Mouse (Mus musculus) midbrain, embryonic 14.5 days (tissue): ENCODE measurements around the gene Slc27a5. TPM values are rescaled to one million over a fixed set of nuclear protein-coding genes. Genes with fewer than 3 reads are reported as not detected.
A peak's percentile ranks its signal among the peaks of the same experiment; 100 is the strongest.

Experiments used
- ATAC-seq: fragments of 200-750 bp; cut with Nextera tagmentation; 2 replicates; pipeline ENCODE4 v1.8.0; 2017; ENCODE audit warnings: moderate number of reproducible peaks, moderate library complexity; ENCODE audit not compliant: low FRiP score, low TSS enrichment
- DNase-seq: peaks from one replicate; pipeline ENCODE4 v3.0.0-alpha.2; 2015
- H3K27ac ChIP-seq: fragments of 300-500 bp; sonication (generic); replicated peaks from 2 replicates; pipeline ENCODE4 v1.5.1; 2014; ENCODE audit warnings: mild to moderate bottlenecking, low read depth, low read length, moderate library complexity
- H3K27me3 ChIP-seq: fragments of 300-500 bp; sonication (generic); 2 replicates; pipeline ENCODE4 v1.6.1; 2014; ENCODE audit warnings: low read length, control low read depth, mixed read lengths; ENCODE audit not compliant: control insufficient read depth, insufficient read depth
- H3K36me3 ChIP-seq: fragments of 300-500 bp; sonication (generic); 2 replicates; pipeline ENCODE4 v1.6.1; 2014; ENCODE audit warnings: low read length, control low read depth; ENCODE audit not compliant: control insufficient read depth, insufficient read depth
- H3K4me1 ChIP-seq: fragments of 300-500 bp; sonication (generic); 2 replicates; pipeline ENCODE4 v1.6.1; 2014; ENCODE audit warnings: mild to moderate bottlenecking, antibody characterized with exemption, low read length, control low read depth; ENCODE audit not compliant: control insufficient read depth, insufficient read depth
- H3K4me2 ChIP-seq: fragments of 300-500 bp; sonication (generic); 2 replicates; pipeline ENCODE4 v1.6.1; 2014; ENCODE audit warnings: mild to moderate bottlenecking, low read length, moderate library complexity
- H3K4me3 ChIP-seq: fragments of 300-500 bp; sonication (generic); replicated peaks from 2 replicates; pipeline ENCODE4 v1.5.1; 2014; ENCODE audit warnings: low read depth, low read length
- H3K9ac ChIP-seq: fragments of 300-500 bp; sonication (generic); replicated peaks from 2 replicates; pipeline ENCODE4 v1.6.1; 2014; ENCODE audit warnings: mild to moderate bottlenecking, low read length, moderate library complexity
- H3K9me3 ChIP-seq: fragments of 300-500 bp; sonication (generic); 2 replicates; pipeline ENCODE4 v1.6.1; 2016; ENCODE audit warnings: low read length, control low read depth, mixed read lengths; ENCODE audit not compliant: control insufficient read depth
- WGBS: fragments of 180-500 bp; shearing (Covaris S2); extraction: QIAGEN DNeasy Blood & Tissue Kit; methylation state at CpG from one replicate; pipeline ENCODE4 v1.1.7; 2014; 5-methylcytosine and 5-hydroxymethylcytosine counted together
- polyA plus RNA-seq: library from polyadenylated mRNA; unstranded; fragments of >200 nt; fragmentation: Nextera tagmentation; extraction: Ambion mirVana; gene quantifications from 2 replicates; pipeline ENCODE4 v1.2.1, GENCODE M21; 2014

The Slc27a5 gene
- polyA plus RNA-seq, 1 experiment from 2014 or later, result 0.24 TPM

DNA sequence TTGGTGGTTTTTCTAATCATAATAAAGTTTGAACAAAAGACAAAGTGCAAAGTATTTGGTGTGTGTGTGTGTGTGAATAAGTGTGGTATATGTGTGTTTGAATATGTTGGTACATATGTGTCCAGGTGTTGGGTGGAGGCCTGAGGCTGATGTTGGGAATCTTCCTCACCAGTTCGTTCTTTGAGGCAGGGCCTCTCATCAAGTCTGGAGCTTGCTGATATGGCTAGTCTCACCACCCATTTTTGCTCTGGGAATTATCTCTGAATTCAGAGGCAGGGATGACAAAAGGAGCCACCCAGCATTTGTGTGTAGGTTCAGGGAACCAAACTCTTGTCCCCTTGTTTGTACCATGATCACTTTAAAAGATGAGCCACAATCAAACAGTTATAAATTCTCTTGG lies 12.3 kb downstream of the Slc27a5 start:
- no peak overlapping the region for H3K9ac ChIP-seq
- no peaks in the 10 kb centered on the region for H3K9me3 ChIP-seq
- DNase-seq (no peak), ATAC-seq (no peak)
- H3K4me2 ChIP-seq, result no peak overlapping the region
- H3K27me3 ChIP-seq, result no peaks in the 10 kb centered on the region
- 95% methylated on average over 1 of the region's 1 CpGs for WGBS
- no peaks in the 10 kb centered on the region for H3K4me1 ChIP-seq
- H3K4me3 ChIP-seq, result no peak overlapping the region
- peaks cover 8% of the 10 kb centered on the region; the same call in 1 of the 2 replicates for H3K36me3 ChIP-seq
- H3K27ac ChIP-seq, result no peak overlapping the region

DNA sequence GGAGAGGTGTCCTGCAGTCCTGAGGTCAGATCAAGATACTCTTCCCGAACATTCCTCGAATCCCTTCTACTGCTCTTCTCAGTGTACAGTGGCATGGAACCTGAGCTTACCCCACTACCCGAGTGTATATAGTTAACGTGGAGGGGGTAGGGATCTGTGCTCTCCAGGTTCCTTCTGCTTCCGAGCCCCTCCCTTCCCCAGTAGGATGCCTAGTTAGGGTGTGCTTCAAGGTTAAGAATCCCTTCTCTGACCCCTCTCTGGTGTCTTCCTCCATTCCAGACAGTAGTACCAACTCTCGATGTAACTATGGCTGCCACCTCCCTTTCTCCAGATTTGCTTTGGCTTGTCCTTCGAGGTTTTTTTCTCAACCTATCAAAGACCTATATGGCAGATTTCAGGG lies 17.7 kb downstream of the Slc27a5 start:
- H3K4me2 ChIP-seq, result no peak overlapping the region
- 95% methylated on average over 7 of the region's 7 CpGs for WGBS
- H3K4me3 ChIP-seq, result no peak overlapping the region
- no peaks in the 10 kb centered on the region for H3K27me3 ChIP-seq
- peaks cover 11% of the 10 kb centered on the region for H3K4me1 ChIP-seq
- DNase-seq (no peak), ATAC-seq (no peak)
- no peak overlapping the region for H3K9ac ChIP-seq
- H3K27ac ChIP-seq, result no peak overlapping the region
- no peaks in the 10 kb centered on the region for H3K9me3 ChIP-seq
- H3K36me3 ChIP-seq, result peaks cover 8% of the 10 kb centered on the region; the same call in 1 of the 2 replicates

DNA sequence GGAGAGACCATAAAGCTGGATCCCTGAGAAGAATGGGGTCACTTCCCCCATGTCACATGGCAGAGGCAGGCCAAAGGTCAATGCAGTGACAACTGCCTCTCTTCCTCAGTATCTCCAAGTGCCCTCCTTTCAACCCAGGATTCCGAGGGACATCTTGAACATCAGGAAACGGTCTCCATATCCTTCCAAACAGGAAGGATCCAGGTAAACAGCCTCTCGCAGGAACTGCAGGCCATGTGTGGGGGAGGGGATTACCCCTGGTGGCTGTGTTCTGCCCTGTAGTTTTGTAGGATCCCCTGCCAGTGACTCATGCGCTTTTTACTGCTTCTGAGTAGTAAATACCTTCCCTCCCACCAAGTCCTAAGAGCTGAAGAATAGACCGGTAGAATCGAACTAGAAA lies 18.2 kb downstream of the Slc27a5 start:
- H3K4me3 ChIP-seq, result no peak overlapping the region
- H3K4me2 ChIP-seq, result no peak overlapping the region
- no peaks in the 10 kb centered on the region for H3K9me3 ChIP-seq
- H3K27ac ChIP-seq, result no peak overlapping the region
- DNase-seq, result no peak
- no peak for ATAC-seq
- peaks cover 8% of the 10 kb centered on the region; the same call in 1 of the 2 replicates for H3K36me3 ChIP-seq
- H3K4me1 ChIP-seq, result peaks cover 11% of the 10 kb centered on the region
- no peak overlapping the region for H3K9ac ChIP-seq
- 86% methylated on average over 6 of the region's 6 CpGs for WGBS
- no peaks in the 10 kb centered on the region for H3K27me3 ChIP-seq

DNA sequence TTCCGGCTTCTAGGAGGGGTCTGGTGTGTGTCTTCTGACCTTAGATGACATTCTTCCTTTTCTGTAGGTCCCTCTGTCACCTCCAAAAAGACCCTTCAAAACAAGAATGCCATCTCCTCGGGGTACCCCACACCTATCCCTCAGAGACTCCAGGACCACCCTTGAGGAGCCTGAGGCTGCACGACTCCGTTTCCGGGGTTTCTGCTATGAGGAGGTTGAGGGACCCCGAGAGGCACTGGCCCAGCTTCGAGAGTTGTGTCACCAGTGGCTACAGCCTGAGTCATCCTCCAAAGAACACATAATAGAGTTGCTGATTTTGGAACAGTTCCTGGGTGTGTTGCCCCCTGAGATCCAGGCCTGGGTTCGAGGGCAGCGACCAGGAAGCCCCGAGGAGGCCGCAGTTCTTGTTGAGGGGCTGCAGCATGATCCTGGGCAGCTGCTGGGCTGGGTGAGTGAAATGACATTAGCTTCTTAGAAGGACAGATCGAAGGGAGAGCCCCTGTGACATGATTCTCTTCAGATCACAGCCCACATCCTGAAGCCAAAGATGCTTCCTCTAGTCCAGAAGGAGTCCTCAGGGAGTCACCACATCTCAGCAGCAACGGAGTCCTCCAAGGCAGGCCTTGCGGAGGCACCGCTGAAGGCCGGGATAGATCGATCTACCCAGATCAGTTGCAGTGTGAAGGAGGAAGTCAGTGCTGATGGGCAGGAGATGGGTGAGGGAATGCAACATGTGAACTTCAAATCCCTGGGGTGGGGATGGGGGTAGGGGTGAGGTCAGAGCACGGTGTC lies 18.9 kb downstream of the Slc27a5 start:
- Histone ChIP-seq H3K36me3 (peaks cover 8% of the 10 kb centered on the region; the same call in 1 of the 2 replicates), H3K4me2 (peak overlapping the region; percentile 76), H3K27me3 (no peaks in the 10 kb centered on the region), H3K4me1 (peaks cover 11% of the 10 kb centered on the region), H3K4me3 (peak overlapping the region; percentile 63; the same call in 1 of the 2 replicates), H3K27ac (0 out of 2 replicates have a peak overlapping the region, but pooled peaks have one; percentile 94), H3K9me3 (no peaks in the 10 kb centered on the region), H3K9ac (peak overlapping the region; percentile 74; the same call in 1 of the 2 replicates)
- WGBS, result 91% methylated on average over 18 of the region's 18 CpGs
- DNase-seq (no peak), ATAC-seq (no peak)

DNA sequence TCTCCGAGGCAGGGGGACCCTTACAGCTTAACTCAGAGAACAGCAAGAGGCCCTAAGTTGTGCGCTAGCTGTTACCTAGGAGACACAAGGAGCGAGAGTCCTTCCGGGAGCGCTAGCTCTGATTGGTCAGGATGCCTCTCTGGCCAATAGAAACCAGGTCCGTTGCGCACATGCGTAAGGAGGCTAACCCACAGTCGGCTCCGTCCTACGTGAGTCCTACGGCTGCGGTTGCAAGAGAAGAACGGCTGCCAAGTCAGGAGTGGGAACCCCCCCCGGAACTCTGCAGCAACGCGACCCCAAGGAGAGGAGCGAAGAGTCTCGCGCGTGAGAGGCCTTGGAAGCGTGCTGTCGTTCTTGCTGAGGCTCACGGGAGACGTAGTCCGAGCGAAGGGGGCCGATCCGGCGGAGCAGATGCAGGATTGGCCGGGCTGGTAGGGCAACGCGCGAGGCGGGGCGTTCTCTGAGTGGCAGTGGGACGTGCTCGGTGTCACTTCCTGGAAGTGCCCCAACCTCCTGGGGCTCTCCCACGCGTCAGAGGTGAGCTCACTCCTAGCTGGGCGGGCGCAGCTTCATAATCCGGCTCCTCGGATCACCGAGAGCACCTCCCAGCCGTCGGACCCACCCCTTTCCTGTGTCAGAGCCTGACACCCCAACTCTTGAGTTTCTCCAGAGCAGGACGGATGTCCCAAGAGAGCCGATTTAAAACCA lies 20.2 kb downstream of the Slc27a5 start, which contains the start of gene Zfp446:
Gene Zfp446, plus strand, starts transcription at position 167 of the 708 bp plus-strand sequence.
- peaks cover 15% of the 10 kb centered on the region for H3K36me3 ChIP-seq
- peaks cover 11% of the 10 kb centered on the region for H3K4me1 ChIP-seq
- no peaks in the 10 kb centered on the region for H3K27me3 ChIP-seq
- peak; percentile 98 for ATAC-seq
- H3K9ac ChIP-seq, result peak within 1 kb of the TSS; percentile 74
- 1% methylated on average over 49 of the region's 49 CpGs for WGBS
- DNase-seq, result peak; percentile 99
- H3K9me3 ChIP-seq, result no peaks in the 10 kb centered on the region
- H3K4me2 ChIP-seq, result peak within 1 kb of the TSS; percentile 76
- peak within 1 kb of the TSS; percentile 94 for H3K27ac ChIP-seq
- peak within 1 kb of the TSS; percentile 63 for H3K4me3 ChIP-seq

DNA sequence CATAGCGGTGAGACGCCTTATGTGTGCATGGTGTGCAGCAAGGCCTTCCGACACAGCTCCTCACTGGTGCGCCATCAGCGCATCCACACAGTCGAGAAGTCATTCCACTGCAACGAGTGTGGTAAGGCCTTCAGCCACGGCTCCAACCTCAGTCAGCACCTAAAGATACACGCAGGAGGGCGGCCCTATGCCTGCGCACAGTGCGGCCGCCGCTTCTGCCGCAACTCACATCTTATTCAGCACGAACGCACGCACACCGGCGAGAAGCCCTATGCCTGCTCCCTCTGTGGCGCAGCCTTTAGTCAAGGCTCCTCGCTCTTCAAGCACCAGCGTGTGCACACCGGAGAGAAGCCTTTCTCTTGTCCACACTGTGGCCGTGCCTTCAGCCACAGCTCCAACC lies 27.1 kb downstream of the Slc27a5 start:
- no peak for ATAC-seq
- Histone ChIP-seq H3K4me3 (no peak overlapping the region), H3K9ac (no peak overlapping the region), H3K27ac (no peak overlapping the region), H3K36me3 (peaks cover 49% of the 10 kb centered on the region), H3K27me3 (no peaks in the 10 kb centered on the region), H3K4me2 (no peak overlapping the region), H3K9me3 (no peaks in the 10 kb centered on the region), H3K4me1 (peaks cover 10% of the 10 kb centered on the region)
- no peak for DNase-seq
- 95% methylated on average over 25 of the region's 25 CpGs for WGBS

DNA sequence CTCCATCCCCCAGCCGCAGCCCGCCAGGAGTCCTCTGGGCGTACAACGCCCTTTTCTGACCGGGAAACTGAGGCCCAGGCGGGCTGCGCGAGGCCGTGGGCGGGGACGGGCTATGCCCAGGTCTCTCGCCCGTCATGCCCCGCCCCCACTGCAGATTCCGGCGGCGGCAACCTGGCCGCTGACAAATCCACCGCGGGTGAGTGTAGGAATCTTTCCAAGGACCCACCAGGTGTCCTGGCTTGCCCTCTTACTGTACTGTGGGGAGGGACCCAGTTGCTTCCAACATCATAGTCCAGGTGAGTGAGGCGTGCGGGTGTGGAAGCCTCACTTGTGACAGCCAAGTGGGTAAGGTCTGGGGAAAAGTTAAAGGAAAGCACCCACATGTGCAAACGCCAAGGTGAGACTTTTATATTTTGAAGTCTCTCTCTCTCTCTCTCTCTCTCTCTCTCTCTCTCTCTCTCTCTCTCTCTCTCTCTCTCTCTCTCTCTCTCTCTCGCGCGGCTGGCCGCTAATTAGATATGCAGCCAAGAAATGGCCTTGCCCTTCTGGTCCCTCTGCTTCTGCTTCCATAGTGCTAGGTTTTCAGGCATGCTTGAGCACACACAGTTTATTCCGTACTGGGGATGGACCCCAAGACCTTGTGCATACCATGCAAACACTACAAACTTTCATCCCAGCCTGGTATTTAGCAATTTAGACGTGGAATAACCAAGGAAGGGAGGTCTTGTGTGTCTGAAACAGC lies 31.7 kb downstream of the Slc27a5 start:
- Histone ChIP-seq H3K4me1 (peaks cover 22% of the 10 kb centered on the region), H3K4me3 (peak overlapping the region; percentile 89), H3K27ac (peak overlapping the region; percentile 91), H3K9me3 (no peaks in the 10 kb centered on the region), H3K27me3 (no peaks in the 10 kb centered on the region), H3K9ac (peak overlapping the region; percentile 95), H3K4me2 (peak overlapping the region; percentile 93), H3K36me3 (peaks cover 28% of the 10 kb centered on the region)
- under 1% methylated on average over 29 of the region's 29 CpGs for WGBS
- peak; percentile 65 for DNase-seq
- ATAC-seq, result peak; percentile 52

DNA sequence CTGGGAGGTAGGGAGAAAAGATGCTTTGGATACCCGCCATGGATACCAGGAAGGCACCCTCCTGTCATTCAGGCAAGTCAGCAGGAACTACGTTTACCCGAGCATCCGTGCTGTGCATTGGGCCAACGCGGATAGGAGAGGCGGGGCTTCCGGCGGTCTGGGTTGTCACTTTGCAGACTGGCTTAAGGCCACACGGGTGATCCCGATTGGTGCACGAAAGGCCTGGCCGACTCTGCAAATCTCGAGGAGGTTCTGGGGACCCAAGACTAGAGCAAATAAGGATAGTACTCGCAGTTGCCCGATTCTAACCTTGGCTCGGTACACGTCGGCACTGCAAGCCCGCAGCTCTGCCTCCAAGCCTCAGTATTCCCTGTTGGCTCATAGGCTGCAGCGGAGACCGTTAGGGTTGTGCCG lies 32.3 kb downstream of the Slc27a5 start, which contains the start of gene Zfp324:
Gene Zfp324, plus strand, starts transcription at position 161 of the 414 bp plus-strand sequence.
- peaks cover 22% of the 10 kb centered on the region for H3K4me1 ChIP-seq
- H3K4me2 ChIP-seq, result peak within 1 kb of the TSS; percentile 93
- H3K9ac ChIP-seq, result peak within 1 kb of the TSS; percentile 95
- no peaks in the 10 kb centered on the region for H3K9me3 ChIP-seq
- peaks cover 22% of the 10 kb centered on the region for H3K36me3 ChIP-seq
- H3K27ac ChIP-seq, result peak within 1 kb of the TSS; percentile 91
- H3K4me3 ChIP-seq, result peak within 1 kb of the TSS; percentile 89
- WGBS, result under 1% methylated on average over 23 of the region's 23 CpGs
- ATAC-seq, result peak; percentile 93
- no peaks in the 10 kb centered on the region for H3K27me3 ChIP-seq
- peak; percentile 93 for DNase-seq
